Mouse (Mus musculus) bone marrow, adult 2 months (tissue): ENCODE data around the gene Cass4.

Source experiments
- CTCF ChIP-seq: fragments of 200-500 bp; IDR thresholded peaks from 2 replicates; pipeline ENCODE4 v1.5.1; 2011; ENCODE audit warnings: low read length, control low read depth; ENCODE audit not compliant: control insufficient read depth, insufficient read depth
- POLR2A ChIP-seq: fragments of 200-500 bp; IDR thresholded peaks from 2 replicates; pipeline ENCODE4 v1.6.1; 2011; ENCODE audit warnings: low read depth, mild to moderate bottlenecking, control low read depth, low read length, borderline replicate concordance; ENCODE audit not compliant: control insufficient read depth

GRCm38 (mm10) chr2:172476707-172477260, 83.2 kb downstream of the Cass4 start:
- TF ChIP-seq CTCF = no peak
- no peak for TF ChIP-seq POLR2A
